Mouse (Mus musculus): Measurements from ENCODE around the gene Galnt7. TPM values are rescaled to one million over a fixed set of nuclear protein-coding genes. Genes with fewer than 3 reads are reported as not detected.
A peak's percentile ranks its signal among the peaks of the same experiment; 100 is the strongest.

Galnt7 gene
- total and polyA plus RNA-seq, 3 experiments = 11.1 to 138 (median 18.5) TPM

- Histone ChIP-seq H3K27me3 (ENCODE audit: control insufficient read depth in 1 of 2, insufficient read depth in 2 of 2, low read length in 2 of 2) (no peaks in the 10 kb centered on the region), H3K4me3 (ENCODE audit: control insufficient read depth in 1 of 2, insufficient read depth in 1 of 2, low read depth in 2 of 2, low read length in 2 of 2) (no peak overlapping the region), H3K79me2 (ENCODE audit: control insufficient read depth, insufficient read depth, low read length, poor library complexity) (no peaks in the 10 kb centered on the region), H3K27ac (ENCODE audit: control insufficient read depth, low read depth, low read length) (no peak overlapping the region), H3K9me3 (replicated peaks; ENCODE audit: insufficient read depth, low read length) (no peaks in the 10 kb centered on the region), H3K9ac (ENCODE audit: control insufficient read depth, low read depth, low read length, poor library complexity, severe bottlenecking) (no peak overlapping the region), H3K4me1 (ENCODE audit: control insufficient read depth in 1 of 2, insufficient read depth in 2 of 2, low read length in 2 of 2) (no peaks in the 10 kb centered on the region), H3K36me3 (ENCODE audit: control insufficient read depth in 1 of 2, insufficient read depth in 2 of 2, low read length in 2 of 2) (no peaks in the 10 kb centered on the region; a peak in 2 of 4 replicates)
- no peak for TF ChIP-seq GABPA (IDR thresholded peaks at IDR 0.05; ENCODE audit: low read depth, low read length)
- 0 out of 2 replicates have a peak, but pooled peaks have one; percentile 50 for TF ChIP-seq JUND (IDR thresholded peaks at IDR 0.05; ENCODE audit: low read depth, low read length)
- no peak; the same call in 1 of the 2 replicates for TF ChIP-seq GATA1 (IDR thresholded peaks at IDR 0.05; ENCODE audit: low read depth, low read length)
- TF ChIP-seq TAL1 (IDR thresholded peaks at IDR 0.05; ENCODE audit: low read length) = no peak
- TF ChIP-seq ZC3H11A (IDR thresholded peaks at IDR 0.05; ENCODE audit: low read depth, low read length) = peak; percentile 93
- TF ChIP-seq CHD1 (IDR thresholded peaks at IDR 0.05; ENCODE audit: low read depth, low read length) = no peak
- no peak for TF ChIP-seq ZNF384 (IDR thresholded peaks at IDR 0.05; ENCODE audit: low read depth, low read length)
- TF ChIP-seq SIN3A (IDR thresholded peaks at IDR 0.05; ENCODE audit: low read length) = peak; percentile 46; the same call in 1 of the 2 replicates
- TF ChIP-seq CTCF (IDR thresholded peaks at IDR 0.05 in 2 of 3, conservative IDR thresholded peaks at IDR 0.05 in 1 of 3; ENCODE audit: control insufficient read depth in 1 of 3, insufficient read depth in 1 of 3, low read depth in 2 of 3, low read length in 3 of 3, poor library complexity in 1 of 3, severe bottlenecking in 1 of 3) = peak; percentile 52 to 94 (median 72)
- TF ChIP-seq KAT2A (conservative IDR thresholded peaks at IDR 0.05; ENCODE audit: low read depth, low read length) = no peak
- TF ChIP-seq USF2 (IDR thresholded peaks at IDR 0.05; ENCODE audit: borderline replicate concordance in 1 of 2, insufficient read depth in 1 of 2, low read depth in 1 of 2, low read length in 2 of 2) = no peak
- TF ChIP-seq BHLHE40 (IDR thresholded peaks at IDR 0.05; ENCODE audit: borderline replicate concordance, low read depth, low read length) = no peak
- no peak for TF ChIP-seq UBTF (IDR thresholded peaks at IDR 0.05; ENCODE audit: borderline replicate concordance, insufficient read depth, low read depth, low read length)
- TF ChIP-seq MAFK (IDR thresholded peaks at IDR 0.05; ENCODE audit: borderline replicate concordance, low read depth, low read length) = no peak
- TF ChIP-seq TBP (IDR thresholded peaks at IDR 0.05; ENCODE audit: low read depth, low read length) = no peak
- no peak for TF ChIP-seq MYB (IDR thresholded peaks at IDR 0.05; ENCODE audit: low read depth, low read length)
- TF ChIP-seq MAX (IDR thresholded peaks at IDR 0.05; ENCODE audit: low read length) = peak; percentile 37; the same call in 1 of the 2 replicates
- peak; percentile 66; the same call in 1 of the 2 replicates for TF ChIP-seq MYC (IDR thresholded peaks at IDR 0.05; ENCODE audit: low read depth, low read length)
- peak; percentile 34; the same call in 1 of the 2 replicates for TF ChIP-seq MXI1 (IDR thresholded peaks at IDR 0.05; ENCODE audit: low read depth, low read length)
- no peak for TF ChIP-seq MEF2A (IDR thresholded peaks at IDR 0.05; ENCODE audit: extremely low read depth, insufficient replicate concordance, low read depth, low read length, poor library complexity, severe bottlenecking)
- TF ChIP-seq HCFC1 (IDR thresholded peaks at IDR 0.05; ENCODE audit: low read depth, low read length) = no peak
- TF ChIP-seq POLR2A (IDR thresholded peaks at IDR 0.05; ENCODE audit: control insufficient read depth in 1 of 2, insufficient read depth in 1 of 2, low read depth in 1 of 2, low read length in 2 of 2, poor library complexity in 1 of 2) = no peak
- TF ChIP-seq NELFE (IDR thresholded peaks at IDR 0.05; ENCODE audit: low read depth, low read length) = no peak
- peak; percentile 42; the same call in 1 of the 2 replicates for TF ChIP-seq MAZ (IDR thresholded peaks at IDR 0.05; ENCODE audit: low read depth, low read length)
- TF ChIP-seq SMC3 (IDR thresholded peaks at IDR 0.05; ENCODE audit: low read depth, low read length) = peak; percentile 94
- TF ChIP-seq NRF1 (IDR thresholded peaks at IDR 0.05; ENCODE audit: insufficient read depth, low read depth, low read length, poor library complexity, severe bottlenecking) = no peak
- TF ChIP-seq RAD21 (IDR thresholded peaks at IDR 0.05; ENCODE audit: low read depth, low read length) = peak; percentile 95
- DNase-seq (ENCODE audit: low read depth, low spot score) = peak; percentile 84
Observed at GRCm38 (mm10) chr8:57540110-57540838, 112.6 kb downstream of the Galnt7 start.

All from MEL (cell line).